Mouse (Mus musculus): ENCODE data around the gene Lhpp. TPM values are rescaled to one million over a fixed set of nuclear protein-coding genes. Genes with fewer than 3 reads are reported as not detected.

The Lhpp gene
- polyA plus RNA-seq, 1 experiment from 2014 or later, result 35.9 TPM

DNA sequence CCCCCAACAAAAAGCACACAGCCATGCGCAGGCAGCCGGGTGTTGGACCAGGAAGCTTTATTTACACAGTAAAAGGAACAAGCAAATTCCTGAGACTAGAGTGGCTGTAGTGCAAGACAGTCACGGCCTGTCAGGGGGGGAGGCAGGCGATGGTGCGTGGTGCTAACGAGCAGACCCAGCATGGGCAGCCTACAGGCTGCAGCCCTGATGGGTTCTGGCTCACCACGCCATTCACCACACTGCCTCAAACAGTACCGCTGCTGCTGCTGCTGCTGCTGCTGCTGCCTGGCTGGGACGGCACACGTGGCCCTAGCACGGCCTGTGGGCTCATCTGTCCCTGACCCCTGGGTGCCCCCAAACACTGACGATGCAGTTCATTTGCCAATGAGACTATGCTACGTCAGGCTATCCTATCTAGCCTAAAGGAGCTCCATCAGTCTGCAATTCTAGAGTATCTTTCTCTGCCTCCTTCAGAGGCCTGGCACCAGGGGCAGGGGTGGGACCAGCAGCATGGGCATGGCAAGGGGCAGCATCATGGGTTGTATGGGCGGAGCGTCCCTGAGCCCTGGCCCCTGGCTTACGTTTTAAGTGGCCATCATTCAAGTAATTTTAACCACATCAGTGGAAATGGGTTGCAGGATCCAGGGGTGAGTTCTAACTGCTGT is 101.7 kb downstream of the Lhpp start:
- ATAC-seq (ENCODE audit: low FRiP score, low TSS enrichment) (no peak), DNase-seq (peak; percentile 32)
- Histone ChIP-seq H3K9me3 (ENCODE audit: control insufficient read depth, low read length) (no peaks in the 10 kb centered on the region), H3K36me3 (ENCODE audit: control insufficient read depth, insufficient read depth, low read length) (0 out of 2 replicates have a peak, but pooled peaks cover 10% of the 10 kb centered on the region), H3K4me2 (ENCODE audit: low read length) (no peak overlapping the region), H3K4me3 (replicated peaks; ENCODE audit: low read depth, low read length) (no peak overlapping the region), H3K4me1 (ENCODE audit: control insufficient read depth, insufficient read depth, low read length) (peaks cover 5% of the 10 kb centered on the region; the same call in 1 of the 2 replicates), H3K27ac (replicated peaks; ENCODE audit: low read depth, low read length) (0 out of 2 replicates have a peak overlapping the region, but pooled peaks have one; percentile 13), H3K27me3 (ENCODE audit: control insufficient read depth, insufficient read depth, low read length) (no peaks in the 10 kb centered on the region), H3K9ac (replicated peaks; ENCODE audit: low read length) (peak overlapping the region; percentile 26)
- WGBS, result 53% methylated on average over 16 of the region's 16 CpGs

DNA sequence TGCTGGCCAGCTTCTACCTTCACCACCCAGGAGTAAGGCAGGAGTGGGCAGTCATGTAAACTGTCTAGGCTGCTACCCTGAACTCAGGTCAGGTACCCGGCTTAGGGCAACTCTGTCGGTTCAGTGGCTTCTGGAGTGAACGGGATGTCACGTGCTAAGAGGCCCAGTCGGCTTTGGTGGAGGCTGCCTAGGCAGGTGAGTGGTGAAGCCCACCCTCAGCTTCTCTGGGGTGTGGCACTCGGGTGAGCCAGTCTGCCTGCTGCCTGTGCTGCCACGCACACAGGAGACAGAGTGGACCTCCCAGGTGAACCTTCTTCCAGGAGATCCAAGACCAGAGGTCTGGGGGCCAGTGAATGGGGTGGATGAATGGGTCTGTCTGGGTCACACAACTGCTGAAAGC is 102.5 kb downstream of the Lhpp start:
- Histone ChIP-seq H3K4me1 (ENCODE audit: control insufficient read depth, insufficient read depth, low read length) (peaks cover 5% of the 10 kb centered on the region; the same call in 1 of the 2 replicates), H3K27me3 (ENCODE audit: control insufficient read depth, insufficient read depth, low read length) (no peaks in the 10 kb centered on the region), H3K27ac (replicated peaks; ENCODE audit: low read depth, low read length) (no peak overlapping the region), H3K36me3 (ENCODE audit: control insufficient read depth, insufficient read depth, low read length) (0 out of 2 replicates have a peak, but pooled peaks cover 10% of the 10 kb centered on the region), H3K9ac (replicated peaks; ENCODE audit: low read length) (no peak overlapping the region), H3K9me3 (ENCODE audit: control insufficient read depth, low read length) (no peaks in the 10 kb centered on the region), H3K4me3 (replicated peaks; ENCODE audit: low read depth, low read length) (no peak overlapping the region), H3K4me2 (ENCODE audit: low read length) (no peak overlapping the region)
- ATAC-seq (ENCODE audit: low FRiP score, low TSS enrichment), result no peak
- 87% methylated on average over 7 of the region's 7 CpGs for WGBS
- DNase-seq, result no peak

DNA sequence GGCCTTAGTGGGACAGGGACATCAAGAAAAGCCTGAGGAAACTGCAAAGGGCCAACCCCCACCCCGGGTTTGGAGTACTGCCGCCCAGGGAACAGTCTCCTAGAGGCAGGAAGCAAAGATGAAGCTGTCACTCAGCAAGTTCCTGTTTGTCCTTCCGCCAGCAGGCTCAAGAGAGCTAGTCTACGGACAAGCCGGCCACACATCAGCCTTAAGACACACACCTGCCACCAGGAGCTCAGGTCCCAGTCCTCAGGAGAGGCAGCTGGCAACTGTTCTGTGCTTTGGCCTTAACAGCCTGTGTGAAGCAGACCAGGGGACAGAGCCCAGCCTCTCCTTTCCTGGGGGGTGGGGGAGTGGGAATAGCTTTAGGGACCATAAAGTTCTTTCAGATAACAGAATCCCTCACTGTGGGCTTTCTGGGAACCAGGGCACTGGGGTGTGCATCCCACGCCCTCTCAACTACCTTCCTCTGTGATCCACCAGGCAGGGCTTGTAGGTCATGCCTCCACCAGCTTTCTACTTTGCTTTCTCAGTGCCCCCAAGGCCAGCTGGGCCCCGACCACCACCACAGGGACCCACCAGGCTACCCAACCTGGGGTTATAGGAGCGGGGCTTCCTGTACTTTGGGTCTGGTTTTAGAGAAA is 103.2 kb downstream of the Lhpp start:
- Histone ChIP-seq H3K9ac (replicated peaks; ENCODE audit: low read length) (no peak overlapping the region), H3K9me3 (ENCODE audit: control insufficient read depth, low read length) (no peaks in the 10 kb centered on the region), H3K4me3 (replicated peaks; ENCODE audit: low read depth, low read length) (no peak overlapping the region), H3K27me3 (ENCODE audit: control insufficient read depth, insufficient read depth, low read length) (no peaks in the 10 kb centered on the region), H3K4me1 (ENCODE audit: control insufficient read depth, insufficient read depth, low read length) (peaks cover 5% of the 10 kb centered on the region; the same call in 1 of the 2 replicates), H3K27ac (replicated peaks; ENCODE audit: low read depth, low read length) (peak overlapping the region; percentile 21), H3K4me2 (ENCODE audit: low read length) (no peak overlapping the region), H3K36me3 (ENCODE audit: control insufficient read depth, insufficient read depth, low read length) (0 out of 2 replicates have a peak, but pooled peaks cover 10% of the 10 kb centered on the region)
- 87% methylated on average over 8 of the region's 8 CpGs for WGBS
- DNase-seq, result no peak
- no peak for ATAC-seq (ENCODE audit: low FRiP score, low TSS enrichment)

DNA sequence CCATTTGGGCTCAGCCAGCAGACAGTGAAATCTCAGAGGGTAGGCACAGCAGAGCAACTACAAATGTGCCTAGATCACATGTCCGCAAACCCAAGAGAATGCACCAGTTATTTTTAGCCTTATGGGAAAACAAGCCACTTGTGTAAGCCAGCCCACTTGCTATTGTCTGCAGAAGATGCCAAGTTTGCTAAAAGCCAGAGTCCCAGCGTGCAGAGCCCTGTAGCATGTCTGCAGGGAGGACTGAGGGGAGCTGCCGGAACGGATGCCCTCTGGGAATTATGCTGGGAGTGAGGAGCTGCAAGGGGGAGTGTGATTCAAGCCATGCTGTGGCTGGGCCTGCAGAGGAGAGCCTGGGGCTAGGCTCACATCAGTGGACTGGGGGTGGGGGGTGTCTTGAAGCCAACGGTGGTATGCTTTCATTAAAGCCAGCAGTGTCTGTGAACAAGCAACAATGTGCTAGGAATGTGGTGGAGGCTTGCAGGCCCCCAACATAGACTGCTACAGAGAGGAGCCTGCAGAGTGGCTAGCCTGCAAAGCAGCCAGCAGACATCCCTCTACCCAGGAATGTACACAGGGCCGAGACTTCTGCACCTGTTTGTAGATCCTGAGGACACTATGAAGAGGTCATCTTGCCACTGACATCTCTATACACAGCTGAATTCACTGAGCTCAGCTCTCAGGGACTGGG is 103.9 kb downstream of the Lhpp start:
- DNase-seq (peak; percentile 61), ATAC-seq (ENCODE audit: low FRiP score, low TSS enrichment) (no peak)
- Histone ChIP-seq H3K4me3 (replicated peaks; ENCODE audit: low read depth, low read length) (no peak overlapping the region), H3K36me3 (ENCODE audit: control insufficient read depth, insufficient read depth, low read length) (0 out of 2 replicates have a peak, but pooled peaks cover 10% of the 10 kb centered on the region), H3K9me3 (ENCODE audit: control insufficient read depth, low read length) (no peaks in the 10 kb centered on the region), H3K4me2 (ENCODE audit: low read length) (no peak overlapping the region), H3K27me3 (ENCODE audit: control insufficient read depth, insufficient read depth, low read length) (no peaks in the 10 kb centered on the region), H3K9ac (replicated peaks; ENCODE audit: low read length) (no peak overlapping the region), H3K4me1 (ENCODE audit: control insufficient read depth, insufficient read depth, low read length) (peaks cover 5% of the 10 kb centered on the region; the same call in 1 of the 2 replicates), H3K27ac (replicated peaks; ENCODE audit: low read depth, low read length) (peak overlapping the region; percentile 21)
- WGBS, result 41% methylated on average over 6 of the region's 6 CpGs

DNA sequence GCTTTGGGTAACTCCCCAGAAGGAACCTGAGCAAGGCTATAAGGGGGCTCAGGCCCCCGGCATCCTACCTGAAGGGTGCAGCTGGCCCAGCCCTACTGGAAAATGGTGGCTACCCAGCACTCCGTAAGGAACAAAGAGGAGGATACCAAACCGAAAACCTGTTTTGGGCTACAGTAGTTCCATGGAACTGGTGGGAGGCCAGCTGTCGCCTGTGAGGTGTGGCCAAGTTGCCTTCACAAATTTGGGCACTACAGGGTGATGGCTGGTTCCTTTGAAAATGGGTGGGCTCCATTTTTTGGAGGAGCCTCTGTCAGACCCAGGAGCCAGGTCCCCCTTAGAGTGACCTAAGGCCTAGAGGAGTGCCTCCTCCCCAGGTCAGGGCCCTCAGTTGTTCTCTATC is 104.8 kb downstream of the Lhpp start:
- DNase-seq (no peak), ATAC-seq (ENCODE audit: low FRiP score, low TSS enrichment) (no peak)
- peaks cover 5% of the 10 kb centered on the region; the same call in 1 of the 2 replicates for H3K4me1 ChIP-seq (ENCODE audit: control insufficient read depth, insufficient read depth, low read length)
- WGBS, result 97% methylated on average over 4 of the region's 4 CpGs
- no peaks in the 10 kb centered on the region for H3K9me3 ChIP-seq (ENCODE audit: control insufficient read depth, low read length)
- H3K36me3 ChIP-seq (ENCODE audit: control insufficient read depth, insufficient read depth, low read length), result 0 out of 2 replicates have a peak, but pooled peaks cover 10% of the 10 kb centered on the region
- no peak overlapping the region for H3K4me2 ChIP-seq (ENCODE audit: low read length)
- no peak overlapping the region for H3K4me3 ChIP-seq (replicated peaks; ENCODE audit: low read depth, low read length)
- no peak overlapping the region for H3K9ac ChIP-seq (replicated peaks; ENCODE audit: low read length)
- H3K27me3 ChIP-seq (ENCODE audit: control insufficient read depth, insufficient read depth, low read length), result no peaks in the 10 kb centered on the region
- peak overlapping the region; percentile 21; the same call in 1 of the 2 replicates for H3K27ac ChIP-seq (replicated peaks; ENCODE audit: low read depth, low read length)

DNA sequence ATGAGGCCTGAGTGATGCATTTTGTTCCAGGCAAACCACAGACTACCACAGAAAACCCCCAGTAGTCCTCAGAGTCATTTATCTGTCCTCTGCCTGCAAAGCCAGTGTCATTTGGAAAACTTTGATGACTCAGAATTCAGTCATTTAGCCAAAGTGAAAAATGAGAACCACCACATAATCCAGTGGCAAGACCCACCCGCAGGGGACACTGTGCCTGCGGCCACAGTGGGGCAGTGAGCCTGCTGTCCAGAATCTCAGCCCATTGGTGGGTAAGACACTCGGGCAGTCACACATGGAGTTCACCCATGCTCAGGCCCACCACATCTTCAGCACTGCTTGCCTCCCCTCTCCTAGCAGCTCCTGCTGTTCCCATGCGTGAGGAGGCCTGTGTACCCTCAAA is 109.1 kb downstream of the Lhpp start:
- ATAC-seq (ENCODE audit: low FRiP score, low TSS enrichment), result no peak
- Histone ChIP-seq H3K9ac (replicated peaks; ENCODE audit: low read length) (no peak overlapping the region), H3K4me3 (replicated peaks; ENCODE audit: low read depth, low read length) (no peak overlapping the region), H3K9me3 (ENCODE audit: control insufficient read depth, low read length) (no peaks in the 10 kb centered on the region), H3K4me1 (ENCODE audit: control insufficient read depth, insufficient read depth, low read length) (peaks cover 15% of the 10 kb centered on the region), H3K27ac (replicated peaks; ENCODE audit: low read depth, low read length) (no peak overlapping the region), H3K36me3 (ENCODE audit: control insufficient read depth, insufficient read depth, low read length) (0 out of 2 replicates have a peak, but pooled peaks cover 4% of the 10 kb centered on the region), H3K4me2 (ENCODE audit: low read length) (no peak overlapping the region), H3K27me3 (ENCODE audit: control insufficient read depth, insufficient read depth, low read length) (no peaks in the 10 kb centered on the region)
- 90% methylated on average over 4 of the region's 4 CpGs for WGBS
- no peak for DNase-seq

DNA sequence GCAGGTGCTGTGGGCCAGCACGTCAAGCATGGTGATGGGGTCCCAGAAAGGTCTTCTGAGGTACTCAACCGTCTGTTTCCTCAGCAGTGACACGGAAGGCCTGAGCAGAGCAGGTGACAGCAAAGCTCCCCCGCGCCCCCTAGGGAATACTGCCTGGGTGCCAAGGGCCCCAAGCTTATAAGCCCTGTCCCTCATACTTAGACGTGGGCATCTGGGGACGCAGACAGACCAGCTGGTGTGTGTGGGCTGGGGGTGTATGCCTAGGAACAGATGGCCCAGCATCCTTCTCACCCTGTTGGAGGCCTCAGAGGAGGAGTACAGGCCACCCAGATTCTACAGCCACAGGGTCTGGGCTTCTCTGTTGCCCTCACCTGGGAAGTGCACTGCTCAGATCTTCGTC is 110.1 kb downstream of the Lhpp start:
- H3K27ac ChIP-seq (replicated peaks; ENCODE audit: low read depth, low read length), result no peak overlapping the region
- H3K4me2 ChIP-seq (ENCODE audit: low read length), result no peak overlapping the region
- H3K9me3 ChIP-seq (ENCODE audit: control insufficient read depth, low read length), result no peaks in the 10 kb centered on the region
- peaks cover 14% of the 10 kb centered on the region for H3K4me1 ChIP-seq (ENCODE audit: control insufficient read depth, insufficient read depth, low read length)
- ATAC-seq (ENCODE audit: low FRiP score, low TSS enrichment) (peak; percentile 20; the same call in 1 of the 2 replicates), DNase-seq (no peak)
- H3K36me3 ChIP-seq (ENCODE audit: control insufficient read depth, insufficient read depth, low read length), result no peaks in the 10 kb centered on the region
- no peaks in the 10 kb centered on the region for H3K27me3 ChIP-seq (ENCODE audit: control insufficient read depth, insufficient read depth, low read length)
- H3K4me3 ChIP-seq (replicated peaks; ENCODE audit: low read depth, low read length), result no peak overlapping the region
- 69% methylated on average over 8 of the region's 8 CpGs for WGBS
- H3K9ac ChIP-seq (replicated peaks; ENCODE audit: low read length), result no peak overlapping the region

DNA sequence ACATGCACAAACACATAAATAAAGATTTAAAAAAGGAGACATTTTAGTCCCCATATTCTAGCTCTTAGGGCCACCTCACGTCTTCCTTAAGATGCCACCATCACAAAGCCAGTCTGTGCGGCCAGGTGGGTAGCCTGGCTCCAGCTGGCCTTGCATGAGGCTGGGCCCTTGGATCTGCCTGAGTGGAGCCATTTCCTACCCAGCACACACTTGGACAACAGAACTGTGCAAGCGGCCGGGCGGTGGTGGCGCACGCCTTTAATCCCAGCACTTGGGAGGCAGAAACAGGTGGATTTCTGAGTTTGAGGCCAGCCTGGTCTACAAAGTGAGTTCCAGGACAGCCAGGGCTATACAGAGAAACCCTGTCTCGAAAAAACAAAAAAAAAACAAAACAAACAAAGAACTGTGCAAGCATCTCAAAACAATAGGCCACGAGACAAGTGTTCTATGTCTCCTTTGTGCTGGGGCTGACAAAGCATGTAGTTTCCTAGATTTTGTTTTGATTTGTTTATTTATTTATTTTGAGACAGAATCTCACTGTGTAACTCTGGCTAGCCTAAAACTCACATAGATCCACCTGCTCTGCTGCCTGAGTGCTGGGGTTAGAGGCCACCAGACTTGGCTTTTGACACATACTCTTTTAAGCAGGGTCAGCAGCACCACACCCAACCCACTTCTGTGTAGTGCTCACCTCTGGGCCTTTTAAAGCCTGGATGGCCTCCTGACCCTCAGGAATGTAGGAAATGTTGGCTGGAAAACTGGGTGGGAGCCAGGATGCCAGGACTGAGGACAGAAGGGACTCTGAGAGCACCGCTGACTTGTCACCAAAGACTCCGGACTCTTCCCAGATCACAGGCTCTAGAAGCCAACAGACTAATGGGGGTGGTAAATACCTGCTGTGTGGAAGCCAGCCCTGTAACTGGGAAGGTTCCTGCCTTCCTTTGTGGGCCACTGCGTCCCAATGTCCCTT is 112.2 kb downstream of the Lhpp start:
- DNase-seq (no peak), ATAC-seq (ENCODE audit: low FRiP score, low TSS enrichment) (no peak)
- Histone ChIP-seq H3K4me2 (ENCODE audit: low read length) (no peak overlapping the region), H3K4me1 (ENCODE audit: control insufficient read depth, insufficient read depth, low read length) (peaks cover 14% of the 10 kb centered on the region), H3K9ac (replicated peaks; ENCODE audit: low read length) (no peak overlapping the region), H3K36me3 (ENCODE audit: control insufficient read depth, insufficient read depth, low read length) (no peaks in the 10 kb centered on the region), H3K27me3 (ENCODE audit: control insufficient read depth, insufficient read depth, low read length) (no peaks in the 10 kb centered on the region), H3K27ac (replicated peaks; ENCODE audit: low read depth, low read length) (no peak overlapping the region), H3K9me3 (ENCODE audit: control insufficient read depth, low read length) (no peaks in the 10 kb centered on the region), H3K4me3 (replicated peaks; ENCODE audit: low read depth, low read length) (no peak overlapping the region)
- 94% methylated on average over 12 of the region's 12 CpGs for WGBS
